Comparison of ENCODE assay signal across 10 mouse cellular contexts in the genomic region with DNA sequence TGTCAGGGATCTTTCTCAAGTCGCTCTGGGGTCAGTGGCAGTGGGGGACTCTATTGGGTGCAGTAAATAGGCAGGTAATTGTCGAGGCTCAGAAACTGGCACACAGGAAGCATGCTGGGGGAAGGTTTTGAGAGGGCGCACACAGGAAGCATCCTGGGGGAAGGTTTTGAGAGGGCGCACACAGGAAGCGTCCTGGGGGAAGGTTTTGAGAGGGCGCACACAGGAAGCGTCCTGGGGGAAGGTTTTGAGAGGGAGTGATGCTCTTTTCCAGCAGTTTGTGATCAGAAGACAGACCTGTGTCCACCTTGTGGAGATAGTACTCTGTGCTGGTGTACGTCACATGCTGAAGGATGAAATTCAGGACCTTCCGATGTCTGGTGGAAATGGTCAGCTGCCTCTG. TPM values are rescaled to one million over a fixed set of nuclear protein-coding genes. Genes with fewer than 3 reads are reported as not detected.
DNase-seq lines count a peak whose midpoint lies in the region; ATAC-seq and TF ChIP-seq lines count a peak whose summit lies in the region.
"Had no signal": no experiment of that assay in that cellular context is flagged by ENCODE, and none has a peak within 500 bp of the region (broad histone marks: within the 10 kb centered on the region; RNA-seq: fewer than 3 reads in every experiment).

No protein-coding gene starts in this region.

- H3K9me3 ChIP-seq in limb, embryonic 11.5 days (ENCODE audit: control insufficient read depth, low read length) = no peaks in the 10 kb centered on the region
- H3K9me3 ChIP-seq: embryonic facial prominence, embryonic 15.5 days had no signal

- no peaks in the 10 kb centered on the region for H3K27me3 ChIP-seq in thymus, adult 2 months (ENCODE audit: control insufficient read depth, insufficient read depth, low read length)
- no peaks in the 10 kb centered on the region for H3K27me3 ChIP-seq in limb, embryonic 11.5 days (ENCODE audit: control insufficient read depth, insufficient read depth, low read length)
- H3K27me3 ChIP-seq: embryonic facial prominence, embryonic 15.5 days had no signal

- peak; percentile 14 to 28 for DNase-seq in cerebellum, postnatal 14 days
- no peak for DNase-seq in cerebellum, adult 18-20 months
- DNase-seq in thymus, postnatal 14 days = peak; percentile 46
- no peak for DNase-seq in thymus, adult 2 months
- DNase-seq in limb, embryonic 11.5 days (ENCODE audit: low spot score) = peak; percentile 29
- DNase-seq in frontal cortex, postnatal 36 days (ENCODE audit: low spot score in 2 of 2) = no peak
- no peak for DNase-seq in frontal cortex, adult 2 months (ENCODE audit: extremely low spot score in 1 of 2, low spot score in 1 of 2)
- no peak for DNase-seq in kidney, postnatal 10 days

- no peak for TF ChIP-seq CTCF in thymus, adult 2 months (IDR thresholded peaks at IDR 0.05; ENCODE audit: borderline replicate concordance, control insufficient read depth, extremely low read depth, insufficient read depth, low read length, poor library complexity)

- H3K4me1 ChIP-seq in thymus, adult 2 months (replicated peaks; ENCODE audit: control insufficient read depth, insufficient read depth, low read length) = peaks cover 6% of the 10 kb centered on the region
- no peaks in the 10 kb centered on the region for H3K4me1 ChIP-seq in limb, embryonic 11.5 days (ENCODE audit: control insufficient read depth, insufficient read depth, low read length)
- H3K4me1 ChIP-seq: embryonic facial prominence, embryonic 15.5 days had no signal

- H3K4me3 ChIP-seq in thymus, adult 2 months (ENCODE audit: control insufficient read depth, insufficient read depth, low read length) = no peak overlapping the region
- H3K4me3 ChIP-seq in limb, embryonic 11.5 days (ENCODE audit: low read depth, low read length) = no peak overlapping the region
- H3K4me3 ChIP-seq: embryonic facial prominence, embryonic 15.5 days had no signal

- WGBS in thymus, adult 2 months = 53% methylated on average over 9 of the region's 9 CpGs
- 29% methylated on average over 9 of the region's 9 CpGs for WGBS in limb, embryonic 11.5 days

- H3K4me2 ChIP-seq in limb, embryonic 11.5 days (ENCODE audit: low read depth, severe bottlenecking) = no peak overlapping the region
- H3K4me2 ChIP-seq: embryonic facial prominence, embryonic 15.5 days had no signal

- no peaks in the 10 kb centered on the region for H3K36me3 ChIP-seq in thymus, adult 2 months (ENCODE audit: control insufficient read depth, insufficient read depth, low read length)
- H3K36me3 ChIP-seq in limb, embryonic 11.5 days (ENCODE audit: control insufficient read depth, insufficient read depth, low read length) = no peaks in the 10 kb centered on the region
- H3K36me3 ChIP-seq: embryonic facial prominence, embryonic 15.5 days had no signal

- H3K27ac ChIP-seq in thymus, adult 2 months (ENCODE audit: control insufficient read depth, insufficient read depth, low read length) = no peak overlapping the region
- H3K27ac ChIP-seq in limb, embryonic 11.5 days (replicated peaks; ENCODE audit: low read depth, low read length) = no peak overlapping the region
- H3K27ac ChIP-seq: embryonic facial prominence, embryonic 15.5 days had no signal

- no peak for TF ChIP-seq POLR2A in thymus, adult 2 months (IDR thresholded peaks at IDR 0.05; ENCODE audit: control insufficient read depth, extremely low read depth, insufficient read depth, low read length, poor library complexity)

- peak overlapping the region; percentile 37; the same call in 1 of the 2 replicates for H3K9ac ChIP-seq in limb, embryonic 11.5 days (ENCODE audit: low read length)
- H3K9ac ChIP-seq: embryonic facial prominence, embryonic 15.5 days had no signal

- no peak for ATAC-seq in limb, embryonic 11.5 days (ENCODE audit: insufficient number of reproducible peaks, low FRiP score, low TSS enrichment, low read depth)
- ATAC-seq: intestine, postnatal 0 days had no signal

RNA-seq across cellular contexts. Expression of gene Abi3, which starts 33.5 kb away (rescaled TPM):
- polyA plus RNA-seq in thymus, adult 2 months (2012; rRNA removed) = 606 and 690 TPM in 2 replicates
- 1.4 and 2.8 TPM in 2 replicates for polyA plus RNA-seq in limb, embryonic 11.5 days (2014; fragmentation: Nextera tagmentation; extraction: Ambion mirVana)
- polyA plus RNA-seq in frontal cortex, adult 2 months (2012; rRNA removed) = 9.6 and 11.2 TPM in 2 replicates

RNA-seq across cellular contexts. Expression of gene Gngt2, which starts 38.8 kb away (rescaled TPM):
- polyA plus RNA-seq in thymus, adult 2 months (2012; rRNA removed) = 28.6 and 32.5 TPM in 2 replicates
- 8.1 and 9.8 TPM in 2 replicates for polyA plus RNA-seq in limb, embryonic 11.5 days (2014; fragmentation: Nextera tagmentation; extraction: Ambion mirVana)
- 7.2 and 9.4 TPM in 2 replicates for polyA plus RNA-seq in frontal cortex, adult 2 months (2012; rRNA removed)

RNA-seq across cellular contexts. Expression of gene B4galnt2, which starts 38.9 kb away (rescaled TPM):
- polyA plus RNA-seq in thymus, adult 2 months (2012; rRNA removed) = not detected in 2 replicates
- polyA plus RNA-seq in limb, embryonic 11.5 days (2014; fragmentation: Nextera tagmentation; extraction: Ambion mirVana) = not detected in 2 replicates
- not detected in 2 replicates for polyA plus RNA-seq in frontal cortex, adult 2 months (2012; rRNA removed)

RNA-seq across cellular contexts. Expression of gene Phospho1, which starts 51.5 kb away (rescaled TPM):
- 24.9 and 42.7 TPM in 2 replicates for polyA plus RNA-seq in thymus, adult 2 months (2012; rRNA removed)
- polyA plus RNA-seq in limb, embryonic 11.5 days (2014; fragmentation: Nextera tagmentation; extraction: Ambion mirVana) = 0.60 TPM in 1 of 2 replicates, not detected in the other
- polyA plus RNA-seq in frontal cortex, adult 2 months (2012; rRNA removed) = 68.7 and 70.4 TPM in 2 replicates

Comparison
In these comparisons a context has a peak if more than half of its experiments do, and no peak if none do; other contexts are left out.
1. DNase-seq: peak in cerebellum, postnatal 14 days (2 of 2), thymus, postnatal 14 days (single experiment) and limb, embryonic 11.5 days (single experiment); none in cerebellum, adult 18-20 months (0 of 2), thymus, adult 2 months (single experiment), frontal cortex, postnatal 36 days (0 of 2), frontal cortex, adult 2 months (0 of 2) and kidney, postnatal 10 days (single experiment).
2. RNA of gene Abi3, which starts 33.5 kb away (polyA plus RNA-seq): 606 to 690 TPM in thymus, adult 2 months; 9.6 to 11.2 TPM in frontal cortex, adult 2 months and 1.4 to 2.8 TPM in limb, embryonic 11.5 days; every median in the first group is over 10 times any median in the second.